Mouse (Mus musculus): Measurements from ENCODE around the gene Sema3a. TPM values are rescaled to one million over a fixed set of nuclear protein-coding genes. Genes with fewer than 3 reads are reported as not detected.
A peak's percentile ranks its signal among the peaks of the same experiment; 100 is the strongest.

The Sema3a gene
- polyA plus RNA-seq, 1 experiment from 2014 or later, result 19.1 TPM

DNA sequence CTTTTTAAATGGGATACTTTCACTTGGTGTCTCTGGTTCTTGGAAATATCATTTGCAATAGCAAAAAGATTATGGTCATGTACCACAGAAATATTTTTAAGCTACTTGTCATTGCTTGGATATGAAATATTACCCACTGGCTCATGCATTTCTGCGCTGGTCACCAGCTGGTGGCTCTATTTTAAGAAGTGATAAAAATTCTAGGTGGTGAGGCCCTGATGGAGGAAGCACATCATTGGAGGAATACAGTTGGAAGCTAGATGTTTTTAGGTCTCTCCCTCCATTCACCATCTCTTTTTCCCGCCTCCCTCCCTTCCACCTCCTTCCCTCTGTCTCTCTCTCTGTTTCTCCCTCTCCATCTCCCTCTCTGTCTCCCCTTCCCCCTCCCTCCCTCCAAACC lies 57.0 kb downstream of the Sema3a start:
- H3K27me3 ChIP-seq, result no peaks in the 10 kb centered on the region
- ATAC-seq (replicated peaks), result no peak
- no peak overlapping the region for H3K9ac ChIP-seq (replicated peaks)
- no peaks in the 10 kb centered on the region for H3K4me1 ChIP-seq
- no peak overlapping the region for H3K4me3 ChIP-seq
- WGBS, result 88% methylated on average over 2 of the region's 2 CpGs
- H3K4me2 ChIP-seq (replicated peaks), result no peak overlapping the region
- H3K9me3 ChIP-seq, result no peaks in the 10 kb centered on the region
- H3K36me3 ChIP-seq, result no peaks in the 10 kb centered on the region
- H3K27ac ChIP-seq (replicated peaks), result no peak overlapping the region

DNA sequence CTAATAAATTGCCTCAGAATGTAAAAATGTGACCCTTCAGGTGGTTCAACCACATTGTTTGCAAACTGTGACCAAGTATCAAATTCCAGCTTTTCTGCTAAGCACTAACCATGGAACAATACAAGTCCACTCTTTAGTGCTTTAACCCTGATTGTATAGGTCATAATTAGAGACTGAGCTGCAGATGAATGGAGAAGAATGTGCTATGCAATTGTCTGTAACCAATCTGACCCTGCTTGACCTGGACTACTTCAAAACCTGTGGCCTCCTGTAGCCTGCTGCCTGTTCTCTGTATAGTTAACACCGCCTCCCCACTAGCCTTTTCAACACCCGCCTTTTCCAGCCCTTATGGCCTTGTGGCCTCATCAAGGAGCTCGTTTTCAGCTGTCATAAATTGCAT lies 72.7 kb downstream of the Sema3a start:
- Histone ChIP-seq H3K4me1 (no peaks in the 10 kb centered on the region), H3K4me2 (replicated peaks) (no peak overlapping the region), H3K4me3 (no peak overlapping the region), H3K27ac (replicated peaks) (no peak overlapping the region), H3K9me3 (no peaks in the 10 kb centered on the region), H3K27me3 (no peaks in the 10 kb centered on the region), H3K9ac (replicated peaks) (no peak overlapping the region), H3K36me3 (no peaks in the 10 kb centered on the region)
- no peak for ATAC-seq (replicated peaks)
- WGBS, result 15% methylated on average over 3 of the region's 3 CpGs

DNA sequence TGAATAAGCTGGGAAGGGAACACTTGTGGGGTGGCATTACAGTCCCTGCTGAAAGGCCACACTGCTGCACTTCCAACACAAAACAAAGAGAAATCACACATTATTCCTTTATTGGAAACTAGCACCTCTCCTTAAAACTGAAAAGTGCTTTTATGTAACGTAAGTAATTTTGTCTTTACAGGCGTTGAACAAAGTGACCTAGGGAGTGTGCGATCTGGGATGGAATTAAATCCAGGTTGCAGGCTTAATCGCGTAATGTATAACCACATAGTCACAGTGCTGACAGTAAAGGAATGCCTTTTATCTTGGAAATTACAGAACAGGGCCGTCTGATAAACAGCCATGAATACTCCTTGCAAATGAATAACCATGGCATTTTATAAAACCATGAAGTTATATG lies 74.5 kb downstream of the Sema3a start:
- H3K9me3 ChIP-seq, result no peaks in the 10 kb centered on the region
- H3K9ac ChIP-seq (replicated peaks), result no peak overlapping the region
- no peaks in the 10 kb centered on the region for H3K27me3 ChIP-seq
- H3K4me1 ChIP-seq, result no peaks in the 10 kb centered on the region
- no peak for ATAC-seq (replicated peaks)
- 47% methylated on average over 6 of the region's 6 CpGs for WGBS
- no peak overlapping the region for H3K4me2 ChIP-seq (replicated peaks)
- no peak overlapping the region for H3K27ac ChIP-seq (replicated peaks)
- no peaks in the 10 kb centered on the region for H3K36me3 ChIP-seq
- H3K4me3 ChIP-seq, result no peak overlapping the region

DNA sequence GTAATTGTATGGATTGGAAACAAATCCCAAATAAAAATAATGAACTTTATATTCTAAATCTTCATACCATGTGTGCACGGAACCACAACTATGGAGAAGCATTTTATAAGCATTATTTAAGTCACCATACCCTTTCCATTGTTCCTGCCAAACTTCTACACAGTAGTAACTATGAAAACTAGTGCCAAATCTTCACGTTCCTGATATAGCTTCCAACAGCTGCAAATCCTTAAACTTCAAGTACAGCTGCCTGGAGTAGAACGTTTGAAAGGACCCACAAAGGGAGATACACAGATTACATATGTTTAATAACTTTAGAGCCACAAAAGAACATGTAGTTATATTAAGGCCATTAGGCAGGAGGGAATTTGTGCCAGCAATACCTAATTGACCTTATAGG lies 130.1 kb downstream of the Sema3a start:
- no peak overlapping the region for H3K27ac ChIP-seq (replicated peaks)
- H3K9ac ChIP-seq (replicated peaks), result no peak overlapping the region
- no peak for ATAC-seq (replicated peaks)
- 64% methylated on average over 3 of the region's 3 CpGs for WGBS
- no peak overlapping the region for H3K4me2 ChIP-seq (replicated peaks)
- H3K27me3 ChIP-seq, result no peaks in the 10 kb centered on the region
- no peaks in the 10 kb centered on the region for H3K36me3 ChIP-seq
- H3K9me3 ChIP-seq, result no peaks in the 10 kb centered on the region
- H3K4me1 ChIP-seq, result no peaks in the 10 kb centered on the region
- H3K4me3 ChIP-seq, result no peak overlapping the region

DNA sequence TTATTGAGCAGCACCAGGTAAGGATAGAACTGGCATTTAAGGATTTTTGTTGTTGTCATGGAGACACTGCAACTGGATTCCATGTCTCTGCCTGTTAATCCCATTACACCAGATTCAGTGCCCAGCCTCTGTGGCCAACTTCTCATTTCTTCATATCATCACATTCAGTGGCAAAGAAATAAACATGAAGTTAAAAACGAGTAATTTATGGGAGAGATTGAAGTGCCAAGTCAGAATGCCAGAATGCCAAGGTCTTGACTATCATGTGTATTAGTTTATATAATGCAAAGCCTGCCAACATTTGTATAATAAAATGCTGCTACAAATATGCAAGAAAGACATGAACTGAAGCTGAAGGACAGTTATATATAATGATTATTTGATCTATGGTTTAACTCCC lies 131.1 kb downstream of the Sema3a start:
- no peak overlapping the region for H3K4me2 ChIP-seq (replicated peaks)
- H3K4me3 ChIP-seq, result no peak overlapping the region
- 50% methylated on average over 1 of the region's 1 CpGs for WGBS
- no peaks in the 10 kb centered on the region for H3K27me3 ChIP-seq
- H3K36me3 ChIP-seq, result no peaks in the 10 kb centered on the region
- no peak for ATAC-seq (replicated peaks)
- H3K27ac ChIP-seq (replicated peaks), result no peak overlapping the region
- no peak overlapping the region for H3K9ac ChIP-seq (replicated peaks)
- no peaks in the 10 kb centered on the region for H3K4me1 ChIP-seq
- no peaks in the 10 kb centered on the region for H3K9me3 ChIP-seq

DNA sequence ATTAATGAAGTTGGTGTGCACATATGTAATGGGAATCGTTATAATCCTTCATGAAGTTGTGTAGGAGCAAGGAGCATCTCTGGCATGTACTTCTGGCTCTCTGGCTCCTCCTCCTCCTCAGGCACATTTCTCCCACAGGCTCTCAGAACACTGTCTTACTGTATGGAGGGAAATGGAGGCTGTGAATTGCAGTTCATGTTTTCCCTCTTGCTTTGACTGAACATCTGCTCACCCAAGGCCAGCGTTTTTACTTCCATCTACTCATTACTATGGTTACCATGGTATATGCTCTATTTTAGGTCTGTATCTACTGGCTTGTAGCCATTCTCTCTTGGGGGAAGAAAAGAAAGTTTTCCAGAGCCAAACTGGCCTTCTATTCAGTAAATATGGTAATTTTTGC lies 137.9 kb downstream of the Sema3a start:
- Histone ChIP-seq H3K9me3 (no peaks in the 10 kb centered on the region), H3K4me2 (replicated peaks) (no peak overlapping the region), H3K4me1 (peaks cover 6% of the 10 kb centered on the region; the same call in 1 of the 2 replicates), H3K36me3 (no peaks in the 10 kb centered on the region), H3K27me3 (no peaks in the 10 kb centered on the region), H3K4me3 (no peak overlapping the region), H3K27ac (replicated peaks) (no peak overlapping the region; the same call in 1 of the 2 replicates), H3K9ac (replicated peaks) (no peak overlapping the region)
- peak; percentile 94 for ATAC-seq (replicated peaks)
- 39% methylated on average over 2 of the region's 2 CpGs for WGBS

DNA sequence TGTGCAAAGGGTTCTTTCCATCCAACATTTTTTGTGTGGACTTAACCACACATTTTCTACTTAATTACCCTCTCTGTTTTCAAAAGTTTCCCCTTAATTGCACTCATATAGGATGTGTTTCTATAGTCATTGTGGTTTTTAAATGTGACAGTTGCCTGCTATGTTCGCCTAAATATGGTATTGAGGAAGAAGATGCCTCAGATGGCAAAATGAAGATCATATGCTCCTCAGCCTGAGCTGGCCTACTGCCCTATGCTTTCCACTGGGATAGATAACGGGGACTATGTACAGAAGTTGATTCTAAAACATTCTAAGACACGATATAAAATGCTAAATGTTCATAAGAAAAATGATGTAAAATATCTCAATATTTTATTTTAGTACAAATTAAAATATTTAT lies 138.3 kb downstream of the Sema3a start:
- Histone ChIP-seq H3K4me3 (no peak overlapping the region), H3K27me3 (no peaks in the 10 kb centered on the region), H3K36me3 (no peaks in the 10 kb centered on the region), H3K9ac (replicated peaks) (no peak overlapping the region), H3K9me3 (no peaks in the 10 kb centered on the region), H3K4me1 (peaks cover 6% of the 10 kb centered on the region; the same call in 1 of the 2 replicates), H3K27ac (replicated peaks) (no peak overlapping the region), H3K4me2 (replicated peaks) (no peak overlapping the region)
- peak; percentile 39 for ATAC-seq (replicated peaks)
- WGBS, result 43% methylated on average over 3 of the region's 3 CpGs

DNA sequence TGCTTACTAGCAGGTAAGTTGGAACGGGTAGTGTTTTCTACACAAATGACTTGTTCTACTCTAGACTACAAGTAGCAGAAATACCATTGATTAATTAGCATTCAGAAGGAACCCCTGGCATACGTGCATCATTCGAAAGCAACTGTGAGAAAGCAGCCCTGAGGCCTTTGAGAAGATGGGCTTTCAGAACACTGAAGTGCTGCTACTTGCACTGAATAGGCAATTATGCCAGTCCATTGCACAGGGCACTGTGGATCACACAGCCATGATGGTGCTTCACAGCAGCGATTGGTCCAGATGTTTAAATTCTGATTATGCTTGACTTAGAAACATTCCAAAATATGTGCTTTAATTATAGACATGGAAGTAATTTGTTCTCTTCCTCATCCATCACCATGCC lies 187.5 kb downstream of the Sema3a start:
- H3K9me3 ChIP-seq, result no peaks in the 10 kb centered on the region
- peaks cover 11% of the 10 kb centered on the region; the same call in 1 of the 2 replicates for H3K4me1 ChIP-seq
- H3K36me3 ChIP-seq, result no peaks in the 10 kb centered on the region
- H3K4me3 ChIP-seq, result no peak overlapping the region
- H3K9ac ChIP-seq (replicated peaks), result no peak overlapping the region
- H3K27ac ChIP-seq (replicated peaks), result no peak overlapping the region
- 5% methylated on average over 4 of the region's 4 CpGs for WGBS
- no peak overlapping the region for H3K4me2 ChIP-seq (replicated peaks)
- ATAC-seq (replicated peaks), result peak; percentile 89
- H3K27me3 ChIP-seq, result no peaks in the 10 kb centered on the region

DNA sequence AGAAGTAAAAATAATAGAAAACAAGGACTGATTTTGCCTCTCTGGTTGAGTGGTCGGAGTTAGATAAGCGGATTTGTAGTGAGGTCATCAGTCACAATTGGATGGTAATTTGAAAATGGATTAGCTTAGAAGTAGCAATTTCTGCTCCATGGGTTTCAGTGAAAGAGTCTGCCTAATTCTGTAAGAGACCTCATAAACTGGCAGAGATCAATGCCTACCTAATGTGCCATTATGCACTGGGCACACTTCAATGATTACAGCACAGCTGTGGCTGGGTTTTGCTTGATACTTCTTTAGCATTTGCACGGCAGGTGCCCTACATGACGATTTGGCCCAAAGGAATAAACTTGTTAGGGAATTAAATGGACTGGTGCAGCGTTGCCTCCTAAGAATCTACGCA lies 188.8 kb downstream of the Sema3a start:
- Histone ChIP-seq H3K4me1 (peaks cover 11% of the 10 kb centered on the region; the same call in 1 of the 2 replicates), H3K9ac (replicated peaks) (no peak overlapping the region), H3K4me2 (replicated peaks) (no peak overlapping the region), H3K27ac (replicated peaks) (no peak overlapping the region), H3K9me3 (no peaks in the 10 kb centered on the region), H3K27me3 (no peaks in the 10 kb centered on the region), H3K4me3 (no peak overlapping the region), H3K36me3 (no peaks in the 10 kb centered on the region)
- 9% methylated on average over 6 of the region's 6 CpGs for WGBS
- peak; percentile 70 for ATAC-seq (replicated peaks)

DNA sequence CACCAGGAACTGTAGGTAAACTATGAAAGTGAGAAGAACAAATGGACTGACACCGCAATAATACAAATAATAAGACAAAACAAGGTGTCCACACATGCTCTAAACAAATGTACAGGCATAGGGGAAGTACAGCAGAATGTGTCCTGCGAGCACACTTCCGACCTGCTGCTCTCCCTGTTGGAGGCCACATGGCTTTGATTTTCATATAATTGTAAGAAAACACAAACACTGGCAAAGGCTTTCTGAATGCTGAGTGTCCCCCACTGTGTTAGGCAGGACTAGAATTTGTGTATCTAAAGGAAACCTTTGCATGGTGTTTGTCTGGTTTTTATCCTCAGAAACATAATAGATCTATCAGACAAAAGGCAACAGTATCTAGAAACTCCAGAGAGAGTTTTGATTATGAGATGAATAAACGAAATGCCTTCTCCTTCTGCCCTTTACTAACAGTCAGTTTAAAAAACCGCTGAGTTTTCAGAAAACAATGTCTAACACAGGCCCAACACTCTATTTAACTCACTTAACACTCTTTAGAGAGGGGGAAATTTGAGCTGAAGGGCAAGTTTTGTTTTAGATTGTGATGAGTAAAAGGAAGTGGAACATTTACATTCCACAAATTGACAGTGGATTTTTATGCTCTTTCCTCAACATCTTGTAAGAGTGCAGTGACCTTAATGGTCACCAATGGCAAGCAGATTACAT lies 193.7 kb downstream of the Sema3a start:
- Histone ChIP-seq H3K27ac (replicated peaks) (no peak overlapping the region), H3K36me3 (no peaks in the 10 kb centered on the region), H3K9ac (replicated peaks) (no peak overlapping the region), H3K4me1 (peaks cover 3% of the 10 kb centered on the region; the same call in 1 of the 2 replicates), H3K4me2 (replicated peaks) (no peak overlapping the region), H3K27me3 (no peaks in the 10 kb centered on the region), H3K9me3 (no peaks in the 10 kb centered on the region), H3K4me3 (no peak overlapping the region)
- ATAC-seq (replicated peaks), result no peak
- 26% methylated on average over 5 of the region's 5 CpGs for WGBS

DNA sequence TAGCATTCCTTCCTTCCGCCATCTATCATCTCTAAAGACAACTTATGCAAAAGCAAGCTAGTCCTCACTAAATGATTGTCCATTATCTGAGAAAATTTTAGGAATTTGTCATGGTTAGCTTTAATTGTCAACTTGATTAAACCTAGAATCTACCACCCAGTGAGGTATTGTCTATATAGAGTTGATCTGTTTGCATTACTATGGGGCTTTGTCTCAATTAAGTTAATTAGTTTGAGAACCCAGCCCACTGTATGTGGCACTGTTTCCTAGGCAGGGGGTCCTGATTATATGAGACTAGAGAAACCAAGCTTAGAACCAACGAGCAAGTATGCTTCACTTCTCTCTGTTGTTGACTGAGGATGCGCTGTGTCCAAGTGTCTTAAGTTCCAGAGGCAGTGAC lies 194.9 kb downstream of the Sema3a start:
- H3K36me3 ChIP-seq, result no peaks in the 10 kb centered on the region
- H3K4me3 ChIP-seq, result no peak overlapping the region
- H3K4me1 ChIP-seq, result no peaks in the 10 kb centered on the region
- H3K9ac ChIP-seq (replicated peaks), result no peak overlapping the region
- no peak for ATAC-seq (replicated peaks)
- H3K9me3 ChIP-seq, result no peaks in the 10 kb centered on the region
- WGBS, result 41% methylated on average over 3 of the region's 3 CpGs
- H3K4me2 ChIP-seq (replicated peaks), result no peak overlapping the region
- no peak overlapping the region for H3K27ac ChIP-seq (replicated peaks)
- no peaks in the 10 kb centered on the region for H3K27me3 ChIP-seq

DNA sequence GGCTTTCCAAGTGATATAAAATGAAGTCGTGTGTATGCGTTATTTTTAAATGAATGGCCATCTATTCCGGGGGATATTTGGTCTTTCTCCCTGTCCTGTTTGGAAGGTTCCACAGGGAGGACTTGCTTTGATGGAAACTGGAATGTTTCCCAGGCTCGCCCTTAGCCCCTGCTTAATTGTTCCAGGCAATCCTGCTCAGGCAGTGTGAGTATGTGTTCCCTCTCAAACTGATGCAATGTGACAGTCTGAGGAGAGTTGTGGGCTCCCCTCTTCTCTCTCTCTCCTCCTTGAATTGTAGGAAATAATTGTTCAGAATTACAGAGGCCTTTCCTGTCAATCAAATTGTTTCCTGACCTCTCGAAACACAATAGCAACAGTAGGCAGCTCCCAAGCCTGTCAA lies 202.1 kb downstream of the Sema3a start:
- WGBS, result 42% methylated on average over 5 of the region's 5 CpGs
- Histone ChIP-seq H3K4me2 (replicated peaks) (no peak overlapping the region), H3K9ac (replicated peaks) (no peak overlapping the region), H3K4me1 (no peaks in the 10 kb centered on the region), H3K27me3 (no peaks in the 10 kb centered on the region), H3K9me3 (no peaks in the 10 kb centered on the region), H3K4me3 (no peak overlapping the region), H3K27ac (replicated peaks) (no peak overlapping the region), H3K36me3 (no peaks in the 10 kb centered on the region)
- no peak for ATAC-seq (replicated peaks)

DNA sequence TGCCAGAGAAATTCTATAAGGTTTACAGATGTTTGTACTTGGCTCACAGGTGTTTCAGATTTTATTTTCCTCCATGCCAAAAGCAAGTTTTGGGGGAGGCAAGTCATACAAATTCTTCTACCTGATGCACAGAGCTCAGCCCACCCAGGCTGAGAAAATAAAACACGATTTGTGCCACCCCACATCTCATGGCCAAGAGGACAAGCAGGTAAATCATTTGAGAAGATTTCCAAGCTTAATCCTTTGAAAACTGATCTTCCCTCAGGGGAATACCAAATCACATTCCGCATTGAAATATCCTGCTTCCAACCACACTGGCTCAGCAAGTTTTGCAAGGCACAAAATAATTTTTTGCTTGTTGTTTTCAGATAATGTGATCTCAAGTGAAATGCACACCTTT lies 206.2 kb downstream of the Sema3a start:
- Histone ChIP-seq H3K4me1 (no peaks in the 10 kb centered on the region), H3K27me3 (no peaks in the 10 kb centered on the region), H3K4me3 (no peak overlapping the region), H3K36me3 (no peaks in the 10 kb centered on the region), H3K4me2 (replicated peaks) (no peak overlapping the region), H3K9me3 (no peaks in the 10 kb centered on the region), H3K27ac (replicated peaks) (no peak overlapping the region), H3K9ac (replicated peaks) (no peak overlapping the region)
- 69% methylated on average over 2 of the region's 2 CpGs for WGBS
- no peak for ATAC-seq (replicated peaks)
